Mouse (Mus musculus) 416B (cell line): ENCODE results near the gene Osgepl1.
A peak's percentile ranks its signal among the peaks of the same experiment; 100 is the strongest.
"Not testable (repeated sequence)": the region's sequence is repeated elsewhere in the genome, so short reads cannot be mapped to it uniquely, and the experiment has no call there.

Source experiments
- DNase-seq: peaks from one replicate; pipeline ENCODE4 v3.0.0; 2011; ENCODE audit warnings: low read depth

Gene Osgepl1

DNA sequence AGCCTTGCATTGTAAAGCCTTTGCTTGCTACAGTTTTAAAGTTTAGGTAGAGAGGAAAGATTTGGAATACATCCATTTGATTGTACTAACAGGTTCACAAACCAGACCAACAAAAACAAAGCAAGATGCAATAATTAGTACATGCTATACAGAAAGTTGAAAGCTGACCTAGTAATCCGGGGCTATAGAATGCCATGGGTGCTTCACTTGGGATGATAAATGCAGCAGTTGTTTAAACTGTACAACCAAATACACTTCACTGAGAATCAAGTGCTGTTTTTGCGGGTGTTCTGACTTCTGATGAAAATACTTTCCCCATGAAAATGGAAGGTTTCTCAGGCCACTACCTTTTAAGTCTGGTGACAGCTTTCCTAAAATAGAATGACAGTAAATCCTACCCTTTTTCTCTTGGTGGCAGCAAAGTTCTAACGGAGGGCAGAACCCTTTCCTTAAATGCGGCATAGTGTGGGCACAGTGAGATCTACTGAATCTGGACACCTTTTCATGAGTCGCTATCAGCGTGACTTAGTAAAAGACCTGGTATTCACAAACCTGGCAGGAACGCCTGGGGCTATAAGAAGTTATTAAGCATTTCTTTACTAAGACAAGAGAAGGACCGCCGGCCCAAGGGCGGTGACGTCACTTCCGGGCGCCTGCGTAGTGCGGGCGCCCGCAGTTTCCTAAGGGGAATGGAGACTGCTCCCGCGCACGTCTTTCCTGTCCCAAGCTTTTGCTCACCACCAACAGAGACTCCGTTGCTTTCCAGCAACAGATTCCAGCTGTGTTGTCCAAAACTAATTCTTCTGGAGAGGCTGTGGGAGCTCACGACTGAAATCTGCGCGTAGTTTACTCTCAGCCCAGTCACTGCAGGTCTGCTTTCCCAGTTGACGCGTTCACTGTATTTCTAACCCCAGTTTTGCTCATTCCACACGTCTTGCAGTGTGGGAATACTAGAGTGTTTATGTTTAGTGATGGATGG is at the start of gene Osgepl1:
Gene Osgepl1, plus strand, starts transcription at position 636 of the 979 bp plus-strand sequence.
- peak; percentile 87 for DNase-seq

GRCm38 (mm10) chr1:53264958-53265612 is 48.3 kb upstream of the Osgepl1 start:
- DNase-seq = not testable (repeated sequence)

- DNase-seq = no peak
Observed at GRCm38 (mm10) chr1:53269901-53270300, 43.5 kb upstream of the Osgepl1 start.

DNA sequence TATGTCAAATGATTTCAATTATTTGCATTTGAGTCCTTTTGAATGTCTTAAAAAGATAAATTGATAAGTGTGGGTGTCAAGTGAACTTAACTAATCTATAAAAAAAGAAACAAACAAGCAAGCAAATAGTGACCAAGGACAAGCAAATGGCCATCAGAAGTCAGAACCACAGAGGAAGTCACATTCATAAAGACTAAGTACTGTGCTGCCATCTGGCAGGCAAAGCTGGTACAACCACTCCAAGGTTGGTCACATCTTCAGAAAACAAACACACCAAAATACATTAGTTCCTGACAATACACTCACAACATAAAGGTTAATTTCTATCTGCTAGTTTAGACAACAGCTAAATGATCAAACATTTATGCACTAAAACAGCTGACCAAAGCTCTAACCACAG is 40.8 kb upstream of the Osgepl1 start:
- peak; percentile 60 for DNase-seq

- DNase-seq = no peak
Observed at GRCm38 (mm10) chr1:53291197-53291596, 22.2 kb upstream of the Osgepl1 start.

DNA sequence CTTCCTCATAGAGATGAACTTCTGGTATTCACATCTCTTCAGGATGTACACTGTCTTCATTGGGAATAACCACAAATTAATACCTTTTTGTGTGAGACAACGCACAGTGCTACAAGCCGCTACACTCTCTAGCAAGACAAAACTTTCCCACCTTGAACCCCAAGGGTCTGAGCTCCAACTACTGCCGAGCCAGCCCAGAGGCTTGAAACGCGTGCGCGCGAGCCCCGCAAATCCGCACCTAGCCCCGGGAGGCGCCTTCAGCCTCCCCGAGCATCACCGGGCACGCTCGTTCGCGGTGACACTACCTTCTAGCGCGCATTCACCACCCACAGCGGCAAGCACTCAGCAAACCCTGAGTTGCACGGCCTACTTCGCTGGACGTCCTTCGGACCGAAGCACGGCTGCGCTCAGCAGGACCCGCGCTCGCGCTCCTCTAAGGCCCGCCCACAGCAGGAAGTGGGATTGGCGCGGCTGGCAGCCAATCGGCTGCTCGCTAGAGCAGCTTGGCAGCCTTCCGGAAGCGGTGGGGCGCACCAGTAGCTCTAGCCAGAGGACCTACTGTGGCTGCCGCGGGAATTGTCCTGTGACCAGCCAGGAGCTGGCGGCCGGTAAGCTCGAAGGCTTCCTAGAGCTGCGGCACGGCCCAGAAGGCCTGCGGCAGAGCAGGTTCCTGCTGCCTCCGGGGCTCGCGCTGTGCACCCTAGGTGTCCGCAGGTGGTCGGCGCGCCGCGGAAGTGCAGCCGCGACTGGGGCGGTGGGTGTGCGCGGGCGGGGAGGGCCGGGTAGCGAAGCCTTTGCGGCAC is 16.6 kb upstream of the Osgepl1 start, which contains the start of the genes Pms1, Ormdl1 and Gm28778:
Gene Pms1, minus strand, starts transcription at position 438 of the 803 bp plus-strand sequence.
Gene Ormdl1, plus strand, starts transcription at position 515 of the 803 bp plus-strand sequence.
Gene Gm28778, plus strand, starts transcription at position 531 of the 803 bp plus-strand sequence.
- DNase-seq = peak; percentile 96

DNA sequence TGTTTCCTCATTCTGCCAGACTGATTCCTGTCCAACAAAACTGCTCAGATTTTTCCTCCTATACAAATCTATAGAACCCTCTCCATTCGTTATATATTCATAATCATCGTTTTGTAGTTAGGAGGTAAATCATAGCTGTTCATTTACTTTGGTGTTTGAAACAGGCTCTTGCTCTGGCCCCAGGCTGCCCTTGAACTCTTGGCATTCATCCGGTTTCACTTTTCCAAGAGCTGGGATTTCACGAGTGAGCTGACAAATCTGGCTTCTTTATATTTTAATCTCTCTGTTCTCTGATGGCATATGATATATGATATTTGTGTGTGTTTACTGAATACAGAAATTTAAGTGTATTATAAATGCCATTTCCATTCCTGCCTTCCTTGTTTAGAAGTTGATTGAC is 12.9 kb upstream of the Osgepl1 start:
- DNase-seq = no peak

- DNase-seq = no peak
Observed at GRCm38 (mm10) chr1:53321662-53322344, 8.4 kb downstream of the Osgepl1 start.

DNA sequence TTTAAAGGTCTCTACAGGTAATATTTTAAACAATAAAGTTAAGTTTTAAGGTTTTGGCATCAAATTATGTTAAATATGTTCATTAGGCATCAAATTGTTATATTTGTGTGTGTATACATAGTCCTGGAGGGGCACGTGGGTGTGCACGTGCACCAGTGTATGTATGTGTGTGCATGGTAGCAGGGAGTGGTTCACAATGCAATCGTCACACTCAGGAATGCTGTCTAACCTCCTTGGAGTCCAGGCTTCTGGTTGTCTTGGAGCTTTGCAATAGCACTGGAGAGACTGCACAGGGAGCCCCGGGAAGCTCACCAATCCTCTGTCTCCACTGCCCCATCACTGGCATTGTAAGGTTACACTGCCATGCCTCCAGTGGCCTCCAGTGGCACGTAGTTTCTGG is 9.8 kb downstream of the Osgepl1 start:
- no peak for DNase-seq

GRCm38 (mm10) chr1:53324277-53324676 is 10.9 kb downstream of the Osgepl1 start:
- DNase-seq = no peak

DNA sequence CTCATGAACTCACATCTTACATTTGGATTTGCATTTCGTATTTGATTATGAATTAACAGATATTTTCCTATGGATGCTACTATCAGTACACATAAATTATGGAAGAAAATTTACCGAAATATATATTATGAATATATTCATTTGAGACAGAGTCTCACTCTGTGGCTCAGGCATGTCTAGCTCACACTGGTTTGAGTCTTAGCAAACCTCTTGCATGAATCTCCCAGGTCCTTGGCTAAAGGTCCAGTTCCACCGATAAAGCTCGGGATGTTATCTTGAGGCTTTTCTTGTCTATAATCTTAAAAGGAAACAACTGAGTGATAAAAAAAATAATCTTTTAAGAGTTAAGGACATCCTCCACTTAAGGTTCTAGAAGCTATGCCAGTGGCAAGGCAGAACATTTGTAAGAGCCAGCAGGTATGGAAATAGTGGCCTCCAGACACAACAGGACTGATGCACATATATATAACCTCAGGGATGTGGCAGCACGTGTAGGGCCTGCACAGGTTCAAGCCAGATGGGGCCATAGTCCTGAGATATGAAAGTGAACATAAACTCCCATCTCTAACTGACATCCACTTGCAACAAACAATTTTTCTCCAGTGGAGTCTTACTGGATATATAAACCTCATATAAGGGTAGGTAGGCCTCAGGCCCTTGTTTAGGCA is 11.5 kb downstream of the Osgepl1 start:
- no peak for DNase-seq

DNA sequence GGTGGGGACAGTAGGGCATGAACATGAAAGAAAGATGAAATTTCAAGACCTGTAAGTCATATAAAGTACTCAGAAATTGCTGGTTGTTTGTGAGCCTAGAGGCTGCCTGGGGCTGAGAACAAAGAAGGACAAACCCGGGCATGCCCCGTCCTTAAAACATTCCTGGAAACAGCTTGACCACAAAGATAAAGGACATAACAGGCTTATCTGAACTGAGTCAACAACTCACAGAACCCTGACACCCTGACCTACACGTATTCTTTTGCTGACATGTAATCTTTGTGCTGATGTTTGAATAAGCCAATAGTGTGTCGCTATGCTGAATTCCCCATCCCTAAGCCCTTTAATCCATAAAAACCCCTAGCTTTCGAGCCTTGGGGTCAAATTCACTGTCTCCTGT is 20.1 kb downstream of the Osgepl1 start:
- peak; percentile 29 for DNase-seq

GRCm38 (mm10) chr1:53335465-53335864 is 22.0 kb downstream of the Osgepl1 start:
- DNase-seq = no peak

DNA sequence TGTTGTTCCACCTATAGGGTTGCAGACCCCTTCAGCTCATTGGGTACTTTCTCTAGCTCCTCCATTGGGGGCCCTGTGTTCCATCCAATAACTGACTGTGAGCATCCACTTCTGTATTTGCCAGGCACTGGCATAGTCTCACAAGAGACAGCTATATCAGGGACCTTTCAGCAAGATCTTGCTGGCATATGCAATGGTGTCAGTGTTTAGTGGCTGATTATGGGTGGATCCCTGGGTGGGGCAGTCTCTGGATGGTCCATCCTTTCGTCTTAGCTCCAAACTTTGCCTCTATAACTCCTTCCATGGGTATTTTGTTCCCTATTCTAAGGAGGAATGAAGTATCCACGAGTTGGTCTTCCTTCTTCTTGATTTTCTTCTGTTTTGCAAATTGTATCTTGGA is 24.0 kb downstream of the Osgepl1 start:
- not testable (repeated sequence) for DNase-seq

GRCm38 (mm10) chr1:53341071-53341470 is 27.6 kb downstream of the Osgepl1 start:
- DNase-seq = peak; percentile 78

DNA sequence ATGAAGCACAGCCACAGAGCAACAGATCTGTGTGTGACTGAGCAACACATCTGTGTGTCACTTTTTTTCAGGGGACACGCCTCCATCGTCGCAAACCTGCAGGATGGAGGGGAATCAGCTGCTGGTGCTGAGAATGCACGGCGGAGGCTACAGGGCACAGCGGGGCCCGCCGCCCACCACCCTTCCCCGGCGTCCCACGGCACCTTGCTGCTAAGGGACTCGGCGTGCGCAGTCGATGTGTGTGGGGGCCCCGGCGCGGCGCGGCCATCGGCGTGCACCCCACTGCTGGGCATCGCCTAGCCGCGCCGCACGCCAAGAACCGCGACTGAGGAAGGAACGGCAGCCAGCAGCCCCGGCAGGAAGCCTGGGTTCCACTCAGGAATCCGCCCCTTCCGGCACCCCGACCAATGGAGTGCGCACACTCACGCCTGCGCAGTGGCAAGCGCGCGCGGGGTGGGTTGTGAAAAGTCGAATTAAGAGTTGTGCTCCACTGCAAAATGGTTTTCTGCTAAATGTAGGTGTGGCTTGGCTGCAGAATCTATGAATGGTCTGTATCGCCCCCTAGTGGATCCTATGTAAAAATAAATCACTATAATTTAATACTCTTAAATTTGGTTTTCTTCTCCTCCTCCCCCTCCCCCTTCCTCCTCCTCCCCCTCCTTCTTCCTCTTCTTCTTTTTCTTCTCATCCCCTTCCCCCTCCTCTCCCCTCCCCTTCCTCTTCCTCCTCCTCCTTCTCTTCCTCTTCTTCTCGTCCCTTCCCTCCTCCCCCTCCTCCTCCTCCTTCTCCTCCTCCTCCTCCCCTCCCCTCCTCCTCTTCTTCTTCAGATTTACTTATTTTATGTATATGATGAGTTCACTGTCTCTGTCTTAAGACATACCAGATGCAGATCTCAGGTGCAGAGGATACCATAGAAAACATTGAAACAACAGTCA is 39.2 kb downstream of the Osgepl1 start, which contains the start of the genes Asdurf, Gm28551 and Asnsd1:
Gene Asdurf, minus strand, starts transcription at position 293 of the 935 bp plus-strand sequence.
Gene Gm28551, minus strand, starts transcription at position 341 of the 935 bp plus-strand sequence.
Gene Asnsd1, minus strand, starts transcription at position 426 of the 935 bp plus-strand sequence.
- DNase-seq = peak; percentile 98

DNA sequence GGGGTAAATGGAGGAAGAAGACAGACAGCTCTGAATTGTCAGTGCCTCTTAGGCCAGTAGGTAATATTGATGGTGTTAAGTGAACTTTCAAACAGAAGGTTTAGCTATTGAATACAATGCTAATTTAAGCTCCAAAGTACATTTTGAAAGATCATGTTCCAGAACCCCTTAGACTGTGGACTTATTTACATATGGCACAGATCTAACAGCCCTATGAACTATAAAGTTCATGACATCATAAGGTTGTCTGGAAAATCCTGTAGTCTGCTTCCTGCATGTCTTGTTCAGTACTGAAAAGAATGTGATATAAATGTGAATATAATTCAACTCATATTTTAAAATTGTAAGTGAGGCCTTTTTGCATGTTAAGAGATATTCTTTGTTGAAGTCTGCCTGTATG is 45.6 kb downstream of the Osgepl1 start:
- DNase-seq = no peak
